Mouse (Mus musculus): ENCODE measurements around the gene Stxbp1. TPM values are rescaled to one million over a fixed set of nuclear protein-coding genes. Genes with fewer than 3 reads are reported as not detected.
"Not testable (repeated sequence)": the region's sequence is repeated elsewhere in the genome, so short reads cannot be mapped to it uniquely, and the experiment has no call there.

Stxbp1 gene
- total RNA-seq, 2 experiments from 2014 or later = 10.5 to 18.5 TPM

DNA sequence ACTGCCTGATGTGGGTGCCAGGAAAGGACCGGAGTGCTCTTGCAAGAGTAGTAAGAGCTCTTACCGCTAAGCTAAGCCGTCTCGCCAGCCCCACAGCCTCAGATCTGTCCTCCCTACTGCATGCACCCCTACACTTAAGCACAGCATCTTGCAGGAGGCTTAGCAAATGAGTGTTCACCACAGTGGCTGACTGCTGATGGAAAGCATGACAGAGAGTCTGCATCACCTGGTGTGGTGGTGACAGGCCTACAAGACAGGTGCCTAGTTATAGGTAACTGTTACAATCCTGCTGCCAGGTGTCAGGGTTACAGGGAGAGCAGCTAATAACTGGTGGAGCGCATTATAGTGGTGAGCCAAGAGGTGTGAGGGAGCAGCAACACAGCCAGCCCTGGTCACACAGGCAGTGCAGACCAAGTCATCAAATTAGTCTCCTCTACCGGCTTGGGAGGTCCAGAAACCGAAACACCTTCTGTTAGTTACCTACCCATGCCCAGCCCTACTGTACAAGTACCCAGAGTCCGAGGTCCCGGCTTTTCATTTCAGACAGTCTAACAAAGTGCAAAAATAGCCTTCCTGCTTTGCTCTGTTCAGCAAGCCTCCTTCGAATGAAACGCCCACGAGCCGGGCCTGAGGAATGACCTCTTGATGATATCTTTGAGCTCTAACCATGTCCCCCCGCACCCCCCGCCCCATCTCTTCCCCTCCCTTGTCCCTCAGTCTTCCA lies 28.1 kb upstream of the Stxbp1 start:
- DNase-seq = no peak

DNA sequence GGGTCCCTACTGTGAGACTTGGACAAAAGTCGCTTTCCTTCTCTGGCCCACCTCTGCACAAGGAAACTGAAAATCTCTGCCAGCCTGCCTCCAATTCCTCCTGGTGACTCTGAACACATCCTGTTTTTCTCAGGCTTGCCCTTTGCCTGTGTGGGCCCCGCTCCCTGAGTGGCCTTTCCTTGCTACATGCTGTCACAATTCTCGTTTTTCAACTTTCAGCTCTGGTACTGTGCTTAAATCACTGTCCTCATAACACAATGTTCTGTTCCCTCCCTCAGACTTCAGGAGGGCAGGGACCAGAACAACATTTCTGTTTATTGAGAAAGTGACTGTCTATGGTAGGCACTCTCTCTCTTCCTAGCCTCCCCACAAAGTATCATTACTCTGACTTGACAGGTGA lies 27.0 kb upstream of the Stxbp1 start:
- no peak for DNase-seq

DNA sequence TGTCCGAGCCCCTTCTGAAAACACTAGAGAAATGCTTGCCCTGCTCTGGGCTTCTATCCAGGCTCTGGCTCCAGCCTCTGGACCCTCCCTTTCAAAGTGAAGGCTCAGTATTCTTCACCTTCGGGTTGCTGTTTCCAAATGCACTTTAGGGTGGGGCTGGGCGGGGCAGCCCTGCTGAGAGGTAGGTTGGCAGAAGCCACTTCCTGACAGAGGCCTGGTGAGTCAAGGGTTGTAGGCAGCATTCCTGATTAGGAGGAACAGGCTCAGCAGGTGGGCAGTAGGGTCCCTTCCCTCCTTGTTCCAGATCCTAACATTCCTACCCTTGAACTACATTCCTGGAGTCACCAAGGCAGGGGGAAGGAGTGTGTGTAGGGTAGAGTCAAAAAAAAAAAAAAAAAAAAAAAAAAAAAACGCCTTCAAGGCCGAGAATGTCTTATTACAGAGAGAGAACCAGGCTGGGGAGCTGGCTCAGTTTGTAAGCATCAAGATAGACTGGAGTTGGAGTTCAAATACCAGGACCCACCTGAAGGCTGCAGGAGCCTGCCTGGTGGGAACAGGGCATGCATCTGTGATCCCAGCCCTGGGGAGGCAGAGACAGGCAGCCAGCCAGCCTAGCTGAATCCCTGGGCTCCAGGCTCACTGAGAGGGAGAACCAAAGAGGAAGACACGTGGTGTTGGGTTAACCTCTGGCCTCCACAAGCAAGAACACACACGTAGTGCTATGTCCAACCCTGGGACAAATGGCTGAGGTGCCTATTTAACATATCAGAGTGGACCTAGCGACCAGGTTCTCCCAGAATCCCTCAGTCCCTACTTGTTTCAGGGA lies 23.4 kb upstream of the Stxbp1 start:
- no peak for DNase-seq

DNA sequence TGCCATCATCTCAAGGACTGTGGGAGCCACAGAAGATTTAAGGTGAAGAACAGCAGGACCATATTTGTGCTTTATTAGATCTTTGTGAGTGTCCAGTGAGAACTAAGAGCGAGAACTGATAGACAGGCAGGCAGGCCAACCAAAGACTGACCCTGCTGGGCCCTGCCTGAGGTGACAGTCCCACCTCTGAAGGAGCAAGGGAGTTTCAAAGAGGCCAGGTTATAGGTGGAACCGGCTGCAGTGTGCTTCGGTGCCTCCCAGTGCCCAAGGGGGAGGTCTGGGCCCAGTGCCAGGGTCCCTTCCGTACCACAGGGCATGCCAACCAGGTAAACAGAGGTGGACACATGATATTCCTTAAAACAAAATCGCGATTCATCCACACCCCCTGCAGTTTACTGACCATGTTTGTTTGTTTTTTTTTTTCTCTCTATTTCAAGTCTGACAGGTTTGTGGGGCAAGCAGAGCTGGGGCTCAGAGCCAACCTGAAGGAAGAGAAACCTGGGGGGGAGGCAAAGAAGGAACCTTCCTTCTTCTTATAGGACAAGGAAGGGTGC lies 22.8 kb upstream of the Stxbp1 start:
- DNase-seq = no peak

DNA sequence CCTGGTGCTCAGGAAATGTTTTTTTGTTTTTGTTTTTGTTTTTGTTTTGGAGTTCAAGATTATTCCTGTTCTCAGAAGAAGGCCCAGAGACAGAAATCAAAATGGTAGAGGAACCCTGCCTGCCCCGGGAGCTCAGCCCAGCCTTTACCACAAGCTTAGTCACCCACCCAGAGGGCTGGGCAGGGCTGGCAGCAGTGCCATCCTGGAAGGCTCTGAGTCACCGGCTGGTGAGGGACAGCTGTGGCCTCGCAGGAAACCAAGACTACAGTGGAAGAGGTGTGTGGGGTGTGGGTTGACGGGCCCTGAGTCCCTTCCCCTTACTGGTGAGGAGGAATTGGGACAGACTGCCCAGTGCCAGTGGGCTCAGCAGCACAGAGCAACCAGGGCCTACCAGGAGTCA lies 20.3 kb upstream of the Stxbp1 start:
- DNase-seq = no peak

DNA sequence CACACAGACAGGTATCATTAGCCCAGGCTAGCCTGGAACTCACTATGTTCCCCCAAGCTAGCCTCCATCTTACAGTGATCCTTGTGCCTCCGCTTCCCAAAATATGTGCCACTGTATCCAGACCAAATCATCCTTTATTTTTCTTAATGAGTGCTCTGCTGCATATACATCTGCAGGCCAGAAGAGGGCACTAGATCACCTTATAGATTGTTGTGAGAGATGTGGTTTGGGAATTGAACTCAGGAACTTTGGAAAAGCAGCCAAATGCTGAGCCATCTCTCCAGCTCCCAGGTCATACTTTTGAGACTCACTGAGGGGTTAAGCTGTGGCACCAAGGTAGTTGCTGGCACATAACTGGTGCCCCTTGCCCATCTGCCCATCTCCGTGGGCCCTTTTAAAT lies 17.7 kb upstream of the Stxbp1 start:
- DNase-seq = no peak

DNA sequence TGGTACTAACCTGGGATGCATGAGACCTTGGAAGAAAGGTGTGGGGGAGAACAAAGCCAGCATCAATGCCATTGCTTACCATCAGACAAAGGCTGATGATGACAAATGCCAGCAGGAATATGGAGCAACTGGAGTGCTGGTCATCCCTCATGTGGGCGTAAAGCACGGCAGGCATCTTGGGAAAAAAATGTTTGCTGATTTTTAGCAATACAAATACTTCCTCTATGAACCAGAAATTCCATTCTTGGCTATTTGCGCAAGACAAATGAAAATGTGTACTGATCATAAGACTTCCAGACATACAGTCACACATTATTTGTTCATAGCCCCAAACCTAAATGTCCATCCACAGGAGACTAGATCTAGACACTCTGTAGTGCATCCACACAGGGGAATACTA lies 16.3 kb upstream of the Stxbp1 start:
- no peak for DNase-seq

DNA sequence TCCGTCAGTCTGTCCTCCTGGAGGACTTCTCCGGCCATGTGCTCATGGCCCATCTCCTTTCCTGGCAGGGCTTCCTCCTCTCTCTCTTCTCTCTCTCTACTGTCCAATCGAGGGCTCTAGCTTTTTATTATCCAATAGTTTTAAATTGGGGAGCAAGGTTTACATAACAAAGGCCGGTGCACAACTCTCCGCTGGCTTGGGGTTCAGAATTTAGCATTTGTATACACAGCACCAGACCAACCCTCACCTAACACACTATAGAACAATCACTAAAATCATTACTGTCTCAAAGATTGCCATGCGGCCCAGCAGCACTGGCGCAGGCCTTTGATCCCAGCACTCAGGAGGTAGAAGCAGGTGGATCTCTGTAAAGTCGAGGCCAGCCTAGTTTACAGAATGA lies 13.8 kb upstream of the Stxbp1 start:
- DNase-seq = no peak

DNA sequence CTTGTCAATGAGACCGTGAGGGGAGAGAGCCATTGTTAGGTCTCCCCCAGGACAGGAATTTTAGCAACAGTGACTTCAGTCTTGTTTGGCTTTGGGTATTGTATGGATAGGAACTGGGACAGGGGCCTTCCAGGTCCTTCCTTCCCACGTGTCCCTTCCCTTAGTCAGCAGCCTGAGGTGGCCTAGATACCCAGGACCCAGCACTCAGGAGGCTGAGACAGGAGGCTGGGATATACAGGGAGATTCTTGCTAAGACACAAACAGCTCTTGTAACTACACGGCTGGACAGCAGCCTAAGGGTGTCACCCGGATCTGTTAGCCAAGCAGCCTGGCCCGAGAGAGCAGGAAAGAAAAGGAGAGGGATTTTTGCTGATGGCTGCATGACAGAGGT lies 12.6 kb upstream of the Stxbp1 start:
- no peak for DNase-seq

DNA sequence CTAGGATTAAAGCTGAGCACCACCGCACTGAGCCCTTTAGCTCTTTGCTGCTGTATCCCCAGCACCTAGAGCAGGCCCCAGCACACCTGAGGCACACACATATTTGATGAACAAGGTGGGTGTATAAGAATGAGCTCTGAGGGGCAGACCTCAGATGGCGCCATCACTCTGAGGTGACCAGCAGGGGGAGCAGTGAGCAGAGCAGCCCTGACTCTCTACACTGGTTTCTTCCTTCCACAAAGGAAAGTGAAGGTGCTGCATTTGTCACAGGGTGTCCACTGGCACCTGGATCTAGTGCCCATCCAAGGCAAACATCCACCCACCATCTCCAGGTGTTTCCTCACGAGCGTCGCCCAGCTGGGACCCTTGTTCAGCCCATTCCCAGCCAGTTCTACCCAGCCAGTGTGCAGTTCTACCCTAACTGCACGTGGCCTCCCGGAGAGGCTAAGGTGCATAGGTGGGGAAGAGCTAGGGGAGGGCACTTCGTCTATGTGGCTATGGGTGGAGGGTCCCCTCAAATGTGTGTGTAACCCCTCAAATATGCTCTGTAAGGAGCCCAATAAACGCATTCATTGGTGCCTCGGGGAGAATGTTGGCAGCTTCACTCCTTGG lies 12.1 kb upstream of the Stxbp1 start:
- DNase-seq = peak; percentile 74

DNA sequence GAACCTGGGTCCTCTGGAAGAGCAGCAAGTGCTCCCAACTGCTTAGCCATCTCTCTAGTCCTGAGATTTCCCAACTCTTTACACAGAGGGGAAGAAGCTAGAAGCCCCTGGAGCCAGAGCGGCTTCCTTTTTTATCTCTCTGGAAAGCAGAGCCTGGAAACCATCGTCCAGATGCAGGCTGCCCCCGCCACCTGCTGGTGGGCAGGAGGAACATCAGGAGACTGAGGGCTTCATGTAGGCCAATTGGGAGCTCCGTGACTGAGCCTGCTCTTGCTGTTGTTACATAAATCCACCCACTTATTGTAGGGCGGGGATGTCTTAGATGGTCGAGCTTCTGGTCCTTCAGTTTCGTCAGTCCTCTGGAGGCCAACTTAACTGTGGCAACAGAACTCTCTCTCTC lies 10.5 kb upstream of the Stxbp1 start:
- DNase-seq = peak; percentile 85

DNA sequence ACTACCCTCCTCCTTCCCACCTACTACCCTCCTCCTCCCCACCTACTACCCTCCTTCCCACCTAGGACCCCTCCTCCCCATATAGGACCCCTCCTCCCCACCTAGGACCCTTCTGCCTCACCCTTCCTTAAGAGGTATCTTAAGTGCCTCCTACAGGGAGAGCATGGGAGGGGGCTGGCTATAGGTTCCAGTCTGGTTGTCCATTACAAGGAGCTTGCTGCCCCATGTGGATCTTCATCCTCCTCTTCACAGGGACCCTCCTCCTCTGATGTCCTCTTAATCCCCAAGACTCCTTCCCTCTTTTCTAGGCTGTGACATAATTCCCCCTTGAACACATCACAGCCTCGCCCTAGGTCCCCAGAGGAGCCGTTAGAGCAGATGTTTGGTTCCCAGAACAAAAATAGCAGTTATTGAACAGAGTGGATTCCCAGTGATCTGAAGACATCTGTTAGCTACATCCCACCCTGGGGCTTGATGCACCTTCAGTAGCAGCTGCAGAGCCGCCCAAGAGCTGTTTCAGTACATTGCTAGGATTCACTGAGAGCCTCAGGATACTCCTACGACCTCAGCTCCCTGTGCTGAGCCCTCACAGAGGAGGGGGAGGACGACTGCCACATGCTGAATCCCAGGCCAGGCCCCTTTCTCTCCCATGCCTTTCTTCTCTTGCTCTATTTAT lies 8.9 kb upstream of the Stxbp1 start:
- no peak for DNase-seq

DNA sequence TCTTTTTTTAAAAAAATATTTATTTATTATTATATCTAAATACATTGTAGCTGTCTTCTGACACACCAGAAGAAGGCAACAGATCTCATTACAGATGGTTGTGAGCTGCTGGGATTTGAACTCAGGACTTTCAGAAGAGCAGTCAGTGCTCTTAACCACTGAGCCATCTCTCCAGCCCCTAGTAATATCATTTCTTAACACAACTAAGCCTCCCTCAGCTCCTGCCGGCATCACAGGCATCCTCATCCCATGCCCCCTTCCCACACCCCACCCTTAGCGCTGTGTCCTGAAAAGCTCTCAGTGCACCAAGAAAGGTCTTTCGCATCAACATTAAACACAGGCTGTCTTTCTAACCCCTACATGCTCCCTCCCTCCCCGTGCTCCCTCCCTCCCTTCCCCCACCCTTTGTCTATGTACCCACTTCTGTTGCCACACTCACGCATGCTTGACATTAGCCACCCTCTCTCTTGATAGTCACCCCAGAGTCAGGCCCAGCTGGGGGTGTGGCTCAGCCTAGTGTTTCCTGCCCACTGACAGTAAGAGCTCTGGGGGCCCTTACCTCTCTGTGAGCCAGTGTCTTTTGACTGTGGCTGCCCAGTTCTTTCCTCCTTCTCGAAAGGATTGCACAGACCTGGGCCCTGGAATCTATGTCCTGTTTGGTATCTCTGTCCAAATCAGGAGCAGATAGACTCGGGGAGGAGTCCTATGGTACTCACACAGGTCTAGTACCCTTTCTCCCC lies 8.2 kb upstream of the Stxbp1 start:
- no peak for DNase-seq

DNA sequence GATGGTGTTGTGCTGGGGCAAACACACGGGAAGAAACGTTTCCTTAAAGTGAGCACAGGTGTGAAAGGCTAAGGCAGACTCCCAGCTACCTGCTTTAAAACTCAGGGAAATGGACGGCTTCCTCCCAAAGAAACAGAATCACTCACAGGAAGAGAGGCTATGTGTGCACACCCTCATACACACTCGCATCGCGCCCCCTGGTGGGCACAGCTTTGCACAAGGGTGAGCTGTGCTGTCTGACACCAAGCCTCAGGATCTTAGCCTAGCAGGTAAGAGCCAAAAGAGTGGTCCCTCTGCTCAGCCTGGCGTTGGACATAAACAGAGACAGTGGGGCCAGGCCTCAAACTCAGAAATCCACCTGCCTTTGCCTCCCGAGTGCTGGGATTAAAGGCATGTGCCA lies 7.2 kb upstream of the Stxbp1 start:
- DNase-seq = peak; percentile 98

DNA sequence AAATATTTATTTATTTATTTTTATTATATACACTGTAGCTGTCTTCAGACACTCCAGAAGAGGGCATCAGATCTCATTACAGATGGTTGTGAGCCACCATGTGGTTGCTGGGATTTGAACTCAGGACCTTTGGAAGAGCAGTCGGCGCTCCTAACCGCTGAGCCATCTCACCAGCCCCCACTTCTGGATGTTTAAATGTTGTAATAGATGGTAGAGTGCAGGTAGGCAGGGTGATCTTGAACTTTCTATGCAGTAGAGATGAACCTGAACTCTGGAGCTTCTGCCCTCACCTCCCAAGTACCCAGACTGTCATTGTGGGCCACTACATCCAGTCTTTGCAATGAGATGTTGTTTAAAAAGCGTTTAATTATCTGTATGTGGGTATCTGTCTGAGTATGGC lies 6.7 kb upstream of the Stxbp1 start:
- DNase-seq = not testable (repeated sequence)

DNA sequence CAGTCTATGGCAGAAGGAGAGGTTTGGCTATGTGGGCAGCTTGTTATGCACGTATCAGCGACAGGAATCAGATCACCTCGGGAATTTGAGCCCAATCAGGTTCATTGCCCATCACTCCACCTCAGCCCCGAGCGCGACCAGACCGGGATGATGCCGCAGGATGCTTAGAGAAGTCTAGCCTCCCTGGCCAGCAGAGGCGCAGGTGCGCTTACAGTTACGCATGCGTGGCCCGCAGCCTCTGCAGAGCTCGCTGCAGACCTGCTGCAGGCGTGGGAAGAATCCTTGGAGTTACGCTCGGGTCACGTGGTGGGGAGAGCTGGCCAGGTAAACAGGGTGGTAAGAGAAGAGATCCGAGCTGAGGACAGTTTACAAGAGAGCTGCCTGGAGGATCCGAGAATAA lies 5.1 kb upstream of the Stxbp1 start:
- DNase-seq = no peak

DNA sequence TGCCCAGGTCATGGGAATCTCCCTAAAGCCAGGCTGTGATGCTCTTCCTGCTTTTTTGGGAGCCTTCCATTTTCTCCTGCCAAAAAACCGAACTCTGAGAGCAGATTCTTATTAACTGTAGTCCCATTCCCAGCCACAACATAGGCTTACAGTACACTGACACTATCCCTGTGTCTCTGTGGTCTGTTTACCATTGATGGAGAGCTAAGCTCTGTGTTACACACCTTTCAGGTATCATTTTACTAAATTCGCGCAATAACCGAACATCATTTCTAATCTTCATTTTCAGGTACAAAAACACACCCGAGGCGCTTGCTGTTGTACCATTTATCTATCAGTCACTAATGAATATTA lies 400 bp upstream of the Stxbp1 start:
- DNase-seq = no peak

DNA sequence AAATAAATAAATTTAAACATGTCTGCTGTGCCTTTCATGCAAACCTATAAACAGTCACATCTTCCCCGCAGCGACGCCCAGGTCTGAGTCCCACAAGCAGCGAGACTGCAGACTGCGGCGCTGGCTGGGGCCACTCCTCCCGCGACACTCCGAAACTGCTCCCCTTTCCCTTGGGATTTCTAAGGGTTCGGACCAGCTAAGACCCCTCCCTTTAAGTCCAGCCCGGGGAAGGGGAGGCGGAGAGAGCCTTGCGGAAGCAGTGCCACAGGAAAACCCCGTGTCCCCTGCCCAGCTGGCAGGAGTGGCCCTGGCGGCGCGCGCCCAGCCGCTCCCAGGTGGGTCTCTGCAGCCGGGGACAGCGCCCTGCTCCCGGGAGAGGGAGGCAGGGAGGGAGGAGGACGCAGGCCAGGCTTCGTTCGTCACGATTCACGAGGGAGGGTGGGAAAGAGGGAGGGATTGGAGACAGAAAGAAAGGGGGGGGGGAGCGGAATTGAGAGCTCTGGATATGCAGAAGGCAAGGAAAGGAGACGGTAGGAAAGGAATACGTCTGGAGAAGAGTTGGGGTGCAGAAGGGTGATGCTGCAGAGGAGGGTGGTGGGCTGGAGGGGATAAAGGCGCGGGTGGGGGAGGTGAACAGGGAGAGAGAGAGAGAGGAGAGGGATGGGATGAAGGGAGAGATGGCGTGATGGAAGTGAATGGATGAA lies 792 bp downstream of the Stxbp1 start:
- peak; percentile 61 for DNase-seq

DNA sequence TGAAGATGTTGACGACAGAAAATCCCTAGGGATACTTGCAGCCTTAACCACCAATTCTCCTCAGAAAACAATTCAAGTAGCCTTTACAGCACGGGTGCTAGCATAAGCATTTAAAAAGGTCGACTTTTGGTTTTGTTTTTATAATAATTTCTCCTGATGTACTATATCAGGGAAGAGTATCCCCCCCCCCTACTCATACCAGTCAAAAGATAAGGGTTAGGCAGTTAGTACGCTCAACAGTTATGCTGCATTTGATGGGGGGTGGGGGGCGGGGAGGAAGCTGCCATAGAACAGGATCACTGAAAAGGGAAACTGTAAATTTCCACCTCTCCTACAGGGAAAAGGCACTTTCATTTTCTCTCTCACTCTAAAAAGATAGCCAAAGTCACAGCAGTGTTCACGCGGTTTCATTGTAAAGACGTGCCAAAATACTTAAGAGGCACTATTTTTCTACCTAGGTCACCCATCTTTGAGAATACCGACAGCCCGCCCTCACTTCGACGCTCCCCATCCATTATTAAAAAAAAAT lies 1.4 kb downstream of the Stxbp1 start:
- DNase-seq = no peak

DNA sequence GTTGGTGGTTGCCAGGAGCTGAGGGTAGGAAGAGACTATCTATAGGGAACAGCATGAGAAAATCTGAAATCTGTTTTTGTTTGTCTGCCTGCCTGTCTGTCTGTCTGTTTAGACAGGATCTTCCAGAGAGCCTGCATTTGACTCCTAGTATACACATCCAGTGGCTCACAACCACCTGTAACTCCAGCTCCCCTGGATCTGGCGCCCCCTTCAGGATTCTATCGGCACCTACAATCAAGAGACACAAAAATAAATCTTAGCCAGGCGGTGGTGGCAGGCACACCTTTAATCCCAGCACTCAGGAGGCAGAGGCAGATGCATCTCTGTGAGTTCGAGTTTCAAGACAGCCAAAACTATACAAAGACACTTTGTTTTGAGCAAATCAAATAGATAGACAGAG lies 4.5 kb downstream of the Stxbp1 start:
- no peak for DNase-seq

DNA sequence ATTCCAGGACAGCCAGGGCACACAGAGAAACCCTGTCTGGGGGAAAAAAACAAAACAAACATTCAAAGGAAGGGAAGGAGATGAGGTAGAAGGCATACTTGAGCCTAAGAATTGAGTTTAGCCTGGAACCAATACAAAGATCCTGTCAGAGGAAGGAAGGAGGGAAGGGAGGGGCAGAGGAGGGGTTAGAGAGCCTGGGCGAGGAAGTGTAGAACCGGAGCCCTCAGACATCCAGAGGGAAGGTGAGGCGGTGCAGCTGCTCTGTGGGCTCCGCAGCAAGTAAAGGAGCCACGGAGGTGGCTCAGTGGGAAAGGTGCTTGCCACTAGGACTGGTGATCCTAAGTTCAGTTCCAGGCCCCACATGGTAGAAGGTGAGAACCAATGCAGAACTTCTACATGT lies 5.9 kb downstream of the Stxbp1 start:
- no peak for DNase-seq
